Mouse (Mus musculus): Measurements from ENCODE around the gene Hint3.

GRCm38 (mm10) chr10:30618918-30619210 is 10.6 kb downstream of the Hint3 start:
- TF ChIP-seq POLR2A (IDR thresholded peaks at IDR 0.05; ENCODE audit: borderline replicate concordance, control insufficient read depth, low read depth, low read length) (no peak), CTCF (IDR thresholded peaks at IDR 0.05; ENCODE audit: control insufficient read depth, insufficient read depth, low read length) (no peak)
